Mouse (Mus musculus) forebrain, embryonic 12.5 days (tissue): ENCODE results near the gene Supt20. TPM values are rescaled to one million over a fixed set of nuclear protein-coding genes. Genes with fewer than 3 reads are reported as not detected.
"Not testable (repeated sequence)": the region's sequence is repeated elsewhere in the genome, so short reads cannot be mapped to it uniquely, and the experiment has no call there.

ENCODE experiments used
- ATAC-seq: fragments of 200-750 bp; cut with Nextera tagmentation; 2 replicates; pipeline ENCODE4 v1.8.0; 2017; ENCODE audit warnings: moderate TSS enrichment; ENCODE audit not compliant: low FRiP score
- H3K27ac ChIP-seq: fragments of 300-500 bp; sonication (generic); 2 replicates; pipeline ENCODE4 v1.5.1; 2016; ENCODE audit warnings: mild to moderate bottlenecking
- H3K27me3 ChIP-seq: fragments of 300-500 bp; sonication (generic); 2 replicates; pipeline ENCODE4 v1.6.1; 2016; ENCODE audit warnings: mild to moderate bottlenecking
- H3K36me3 ChIP-seq: fragments of 300-500 bp; sonication (generic); replicated peaks from 2 replicates; pipeline ENCODE4 v1.6.1; 2016; ENCODE audit warnings: mild to moderate bottlenecking
- H3K4me1 ChIP-seq: fragments of 300-500 bp; sonication (generic); 2 replicates; pipeline ENCODE4 v1.6.1; 2016
- H3K4me2 ChIP-seq: fragments of 300-500 bp; sonication (generic); 2 replicates; pipeline ENCODE4 v1.6.1; 2016; ENCODE audit warnings: mild to moderate bottlenecking, moderate library complexity
- H3K4me3 ChIP-seq: fragments of 300-500 bp; sonication (generic); replicated peaks from 2 replicates; pipeline ENCODE4 v1.5.1; 2016; ENCODE audit warnings: mild to moderate bottlenecking
- H3K9ac ChIP-seq: fragments of 300-500 bp; sonication (generic); 2 replicates; pipeline ENCODE4 v1.6.1; 2016; ENCODE audit warnings: mild to moderate bottlenecking
- H3K9me3 ChIP-seq: fragments of 300-500 bp; sonication (generic); 2 replicates; pipeline ENCODE4 v1.6.1; 2016
- WGBS: fragments of 180-500 bp; shearing (Covaris S2); methylation state at CpG from one replicate; pipeline ENCODE4 v1.1.7; 2016; 5-methylcytosine and 5-hydroxymethylcytosine counted together
- polyA plus RNA-seq: library from polyadenylated mRNA; unstranded; fragments of >200 nt; fragmentation: Nextera tagmentation; extraction: Ambion mirVana; gene quantifications from 2 replicates; pipeline ENCODE4 v1.2.1, GENCODE M21; 2016

Gene Supt20
- polyA plus RNA-seq, 1 experiment from 2014 or later: 122 TPM

DNA sequence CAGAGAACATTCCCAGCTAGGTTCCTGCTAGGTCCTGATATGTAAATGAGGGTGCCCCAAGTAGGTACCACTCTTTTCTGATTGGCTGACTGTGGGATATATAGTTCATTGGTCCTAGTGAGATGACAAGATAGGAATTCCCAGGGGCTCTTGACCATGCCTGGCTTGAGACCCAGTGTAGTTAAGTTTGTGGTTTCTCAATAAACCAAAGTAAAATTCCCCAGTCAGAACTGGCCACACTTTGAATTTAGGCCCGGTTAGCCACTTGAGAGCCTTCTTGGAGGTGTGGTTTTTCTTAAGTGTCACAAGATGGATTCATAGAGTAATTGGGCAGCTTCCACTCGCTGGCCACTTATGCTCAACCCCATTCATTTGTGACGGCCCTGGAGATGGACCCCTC, 20.5 kb upstream of the Supt20 start:
- Histone ChIP-seq H3K36me3 (no peaks in the 10 kb centered on the region), H3K27ac (no peak overlapping the region), H3K4me2 (no peak overlapping the region), H3K4me3 (no peak overlapping the region), H3K9ac (no peak overlapping the region), H3K27me3 (no peaks in the 10 kb centered on the region), H3K4me1 (no peaks in the 10 kb centered on the region), H3K9me3 (no peaks in the 10 kb centered on the region)
- 63% methylated on average over 3 of the region's 3 CpGs for WGBS
- no peak for ATAC-seq

- Histone ChIP-seq H3K4me3 (no peak overlapping the region), H3K27me3 (no peaks in the 10 kb centered on the region), H3K4me1 (no peaks in the 10 kb centered on the region), H3K4me2 (no peak overlapping the region), H3K9ac (no peak overlapping the region), H3K9me3 (no peaks in the 10 kb centered on the region), H3K36me3 (no peaks in the 10 kb centered on the region), H3K27ac (no peak overlapping the region)
- 46% methylated on average over 13 of the region's 13 CpGs for WGBS
- ATAC-seq: no peak
Observed at GRCm38 (mm10) chr3:54672557-54673529, 19.8 kb upstream of the Supt20 start.

DNA sequence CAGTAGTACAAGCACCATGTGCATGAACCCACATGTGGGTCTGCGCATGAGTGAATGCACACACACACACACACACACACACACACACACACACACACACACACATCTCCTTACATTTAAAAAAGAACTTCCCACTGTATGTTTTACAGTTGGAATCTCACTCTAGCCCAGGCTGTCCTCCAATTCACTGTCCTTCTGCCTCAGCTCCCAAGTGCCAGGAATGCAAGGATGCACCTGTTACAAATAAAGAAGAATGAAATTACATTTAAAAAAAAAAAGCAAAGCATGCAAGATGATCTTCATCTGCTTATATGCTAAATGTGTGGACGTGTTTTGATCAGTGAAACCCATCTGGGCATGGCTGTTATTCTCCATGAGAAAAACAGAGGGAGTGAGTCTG, 15.8 kb upstream of the Supt20 start:
- 80% methylated on average over 2 of the region's 2 CpGs for WGBS
- Histone ChIP-seq H3K4me2 (no peak overlapping the region), H3K27me3 (no peaks in the 10 kb centered on the region), H3K4me3 (no peak overlapping the region), H3K9ac (no peak overlapping the region), H3K9me3 (no peaks in the 10 kb centered on the region), H3K27ac (no peak overlapping the region), H3K36me3 (no peaks in the 10 kb centered on the region), H3K4me1 (no peaks in the 10 kb centered on the region)
- ATAC-seq: no peak

- Histone ChIP-seq H3K27me3 (no peaks in the 10 kb centered on the region), H3K9me3 (no peaks in the 10 kb centered on the region), H3K9ac (no peak overlapping the region), H3K4me2 (no peak overlapping the region), H3K36me3 (no peaks in the 10 kb centered on the region), H3K27ac (no peak overlapping the region), H3K4me1 (no peaks in the 10 kb centered on the region), H3K4me3 (no peak overlapping the region)
- no peak for ATAC-seq
- WGBS: 82% methylated on average over 6 of the region's 6 CpGs
Observed at GRCm38 (mm10) chr3:54681310-54682204, 11.1 kb upstream of the Supt20 start.

DNA sequence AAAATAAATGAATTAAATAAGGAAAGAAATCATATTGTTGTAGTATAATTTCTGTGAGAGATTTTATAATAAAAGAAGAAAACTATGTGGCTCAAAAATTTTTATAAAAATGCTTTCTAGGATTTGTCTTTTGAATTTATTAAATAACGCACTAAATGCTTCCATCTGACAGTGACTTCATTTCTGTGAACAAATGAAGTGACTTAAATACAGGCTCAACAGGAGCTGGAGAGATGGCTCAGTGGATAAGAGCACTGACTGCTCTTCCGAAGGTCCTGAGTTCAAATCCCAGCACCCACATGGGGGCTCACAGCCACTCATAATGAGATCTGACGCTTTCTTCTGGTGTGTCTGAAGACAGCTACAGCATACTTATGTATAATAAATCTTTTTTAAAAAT, 7.4 kb upstream of the Supt20 start:
- H3K27ac ChIP-seq: no peak overlapping the region
- 94% methylated on average over 3 of the region's 3 CpGs for WGBS
- no peak overlapping the region for H3K9ac ChIP-seq

DNA sequence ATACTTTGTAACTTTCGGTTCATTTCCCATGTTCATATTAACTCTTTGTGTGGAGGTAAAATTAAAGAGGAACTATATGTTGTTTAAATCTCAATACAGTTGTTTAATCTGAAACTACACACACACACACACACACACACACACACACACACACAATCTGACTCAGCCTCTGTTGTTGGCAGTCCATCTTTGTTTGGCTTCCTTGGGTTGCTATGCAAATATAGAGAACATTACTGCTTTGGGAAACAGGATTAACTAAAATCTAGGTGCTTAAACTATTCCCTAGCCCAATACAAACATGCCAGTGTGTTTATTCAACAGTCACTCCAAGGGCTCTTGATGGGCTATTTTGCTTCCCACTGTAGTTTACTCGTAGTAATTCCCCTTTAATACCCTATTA, 5.4 kb upstream of the Supt20 start:
- H3K27ac ChIP-seq: no peak overlapping the region
- H3K27me3 ChIP-seq: peaks cover 11% of the 10 kb centered on the region; the same call in 1 of the 2 replicates
- no peak for ATAC-seq
- no peak overlapping the region for H3K9ac ChIP-seq
- no peaks in the 10 kb centered on the region for H3K9me3 ChIP-seq
- no peaks in the 10 kb centered on the region for H3K36me3 ChIP-seq
- H3K4me1 ChIP-seq: no peaks in the 10 kb centered on the region
- H3K4me2 ChIP-seq: no peak overlapping the region
- WGBS: 54% methylated on average over 2 of the region's 2 CpGs
- H3K4me3 ChIP-seq: no peak overlapping the region

More for the DNA sequence above, 7.4 kb upstream of the Supt20 start:
- Histone ChIP-seq H3K4me1 (no peaks in the 10 kb centered on the region), H3K4me3 (no peak overlapping the region), H3K36me3 (no peaks in the 10 kb centered on the region), H3K4me2 (no peak overlapping the region), H3K27me3 (no peaks in the 10 kb centered on the region), H3K9me3 (no peaks in the 10 kb centered on the region)
- ATAC-seq: no peak

GRCm38 (mm10) chr3:54689091-54689490, 3.5 kb upstream of the Supt20 start:
- no peak overlapping the region for H3K27ac ChIP-seq
- no peak overlapping the region for H3K4me3 ChIP-seq
- no peaks in the 10 kb centered on the region for H3K4me1 ChIP-seq
- H3K4me2 ChIP-seq: no peak overlapping the region
- H3K9ac ChIP-seq: no peak overlapping the region
- ATAC-seq: no peak
- no peaks in the 10 kb centered on the region for H3K9me3 ChIP-seq
- 55% methylated on average over 2 of the region's 2 CpGs for WGBS
- peaks cover 11% of the 10 kb centered on the region; the same call in 1 of the 2 replicates for H3K27me3 ChIP-seq
- H3K36me3 ChIP-seq: no peaks in the 10 kb centered on the region

- no peaks in the 10 kb centered on the region; the same call in 1 of the 2 replicates for H3K4me1 ChIP-seq
- H3K27me3 ChIP-seq: peaks cover 11% of the 10 kb centered on the region; the same call in 1 of the 2 replicates
- H3K27ac ChIP-seq: peak overlapping the region; percentile 66
- ATAC-seq: no peak; the same call in 1 of the 2 replicates
- H3K36me3 ChIP-seq: peaks cover 24% of the 10 kb centered on the region
- H3K4me3 ChIP-seq: peak overlapping the region; percentile 77
- H3K9me3 ChIP-seq: no peaks in the 10 kb centered on the region
- WGBS: under 1% methylated on average over 8 of the region's 8 CpGs
- peak overlapping the region; percentile 66 for H3K4me2 ChIP-seq
- H3K9ac ChIP-seq: peak overlapping the region; percentile 65
Observed at GRCm38 (mm10) chr3:54693056-54693415, 429 bp downstream of the Supt20 start.

GRCm38 (mm10) chr3:54699759-54700301, 7.2 kb downstream of the Supt20 start:
- Histone ChIP-seq H3K27me3 (no peaks in the 10 kb centered on the region), H3K27ac (no peak overlapping the region), H3K9me3 (no peaks in the 10 kb centered on the region), H3K4me2 (no peak overlapping the region), H3K36me3 (peaks cover 72% of the 10 kb centered on the region), H3K4me3 (no peak overlapping the region), H3K9ac (no peak overlapping the region), H3K4me1 (no peaks in the 10 kb centered on the region)
- whole genome bisulfite sequencing: 92% methylated on average over 5 of the region's 5 CpGs
- no peak for ATAC-seq

DNA sequence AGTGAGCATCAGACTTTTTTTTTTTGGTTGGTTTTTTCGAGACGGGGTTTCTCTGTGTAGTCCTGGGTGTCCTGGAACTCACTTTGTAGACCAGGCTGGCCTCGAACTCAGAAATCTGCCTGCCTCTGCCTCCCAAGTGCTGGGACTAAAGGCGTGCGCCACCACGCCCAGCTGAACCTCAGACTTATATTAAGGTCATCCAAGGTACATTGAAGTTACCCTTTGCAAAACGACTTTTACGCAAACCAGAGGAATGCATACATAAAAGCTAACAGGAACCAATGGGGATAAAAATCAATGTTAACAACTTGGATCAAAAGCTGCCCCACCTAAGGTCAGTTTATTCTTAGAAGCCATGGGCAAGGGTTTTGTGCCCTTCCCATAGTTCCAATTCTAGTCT, 11.5 kb downstream of the Supt20 start:
- not testable (repeated sequence) for H3K9me3 ChIP-seq, H3K27ac ChIP-seq, H3K27me3 ChIP-seq, H3K9ac ChIP-seq, H3K4me3 ChIP-seq, H3K4me2 ChIP-seq, H3K4me1 ChIP-seq, ATAC-seq
- H3K36me3 ChIP-seq: peaks cover 81% of the 10 kb centered on the region
- WGBS: 97% methylated on average over 8 of the region's 8 CpGs

DNA sequence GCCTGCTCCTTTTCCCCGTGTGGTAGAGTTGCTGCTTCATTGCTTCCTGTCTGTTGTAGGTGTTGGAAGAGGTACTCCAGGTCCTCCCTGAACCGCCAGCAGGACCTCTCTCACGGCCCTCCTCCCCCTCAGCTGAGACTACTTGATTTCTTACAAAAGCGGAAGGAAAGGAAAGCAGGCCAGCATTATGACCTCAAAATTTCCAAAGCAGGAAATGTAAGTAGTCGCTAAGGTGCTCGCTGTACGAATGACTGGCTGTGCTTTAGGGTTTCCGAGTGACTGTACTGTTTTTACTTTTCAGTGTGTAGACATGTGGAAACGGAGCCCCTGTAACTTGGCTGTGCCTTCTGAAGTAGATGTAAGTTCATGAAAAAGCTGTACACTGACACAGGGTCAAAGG, 16.4 kb downstream of the Supt20 start:
- no peaks in the 10 kb centered on the region for H3K4me1 ChIP-seq
- WGBS: 92% methylated on average over 9 of the region's 9 CpGs
- no peaks in the 10 kb centered on the region for H3K9me3 ChIP-seq
- H3K4me2 ChIP-seq: no peak overlapping the region
- H3K27me3 ChIP-seq: no peaks in the 10 kb centered on the region
- no peak overlapping the region for H3K9ac ChIP-seq
- no peak overlapping the region for H3K27ac ChIP-seq
- no peak for ATAC-seq
- no peak overlapping the region for H3K4me3 ChIP-seq
- H3K36me3 ChIP-seq: peaks cover 80% of the 10 kb centered on the region

GRCm38 (mm10) chr3:54714253-54714652, 21.6 kb downstream of the Supt20 start, which contains the start of gene Gm21958:
Gene Gm21958, minus strand, starts transcription at chr3:54714353.
- no peak for ATAC-seq
- Histone ChIP-seq H3K4me3 (no peak within 1 kb of the TSS), H3K9ac (no peak within 1 kb of the TSS), H3K4me2 (no peak within 1 kb of the TSS), H3K27ac (no peak within 1 kb of the TSS), H3K27me3 (no peaks in the 10 kb centered on the region), H3K9me3 (no peaks in the 10 kb centered on the region), H3K36me3 (peaks cover 76% of the 10 kb centered on the region), H3K4me1 (no peaks in the 10 kb centered on the region)
- 96% methylated on average over 6 of the region's 6 CpGs for WGBS
